Mouse (Mus musculus) ovary, postnatal 10 days (tissue): ENCODE results near the gene Spen.

Experiments used
- DNase-seq: peaks from one replicate; pipeline ENCODE4 v3.0.0; 2022; ENCODE audit warnings: low spot score

Gene Spen

GRCm38 (mm10) chr4:141446211-141446610 lies 92.2 kb downstream of the Spen start:
- no peak for DNase-seq

- DNase-seq = no peak
Measured at GRCm38 (mm10) chr4:141445328-141445720, 93.1 kb downstream of the Spen start.

- DNase-seq = peak; percentile 80
Measured at GRCm38 (mm10) chr4:141444451-141445327, 93.7 kb downstream of the Spen start, which contains the start of gene Zbtb17. Gene Zbtb17 (plus strand): TSS chr4:141444654.

- no peak for DNase-seq
Measured at GRCm38 (mm10) chr4:141443641-141444429, 94.6 kb downstream of the Spen start.

- DNase-seq = no peak
Measured at GRCm38 (mm10) chr4:141440877-141441276, 97.5 kb downstream of the Spen start.

GRCm38 (mm10) chr4:141439083-141439803 lies 99.2 kb downstream of the Spen start:
- no peak for DNase-seq

- DNase-seq = no peak
Measured at GRCm38 (mm10) chr4:141435974-141436373, 102.4 kb downstream of the Spen start, which contains the start of gene Srarp. Gene Srarp (minus strand): TSS chr4:141436105.

- no peak for DNase-seq
Measured at GRCm38 (mm10) chr4:141433191-141433590, 105.2 kb downstream of the Spen start.

- DNase-seq = no peak
Measured at GRCm38 (mm10) chr4:141432666-141433065, 105.7 kb downstream of the Spen start.

GRCm38 (mm10) chr4:141430997-141431396 lies 107.4 kb downstream of the Spen start:
- DNase-seq = no peak

- no peak for DNase-seq
Measured at GRCm38 (mm10) chr4:141429847-141430246, 108.5 kb downstream of the Spen start.

GRCm38 (mm10) chr4:141429381-141429780 lies 109.0 kb downstream of the Spen start:
- DNase-seq = no peak

- no peak for DNase-seq
Measured at GRCm38 (mm10) chr4:141427921-141428320, 110.5 kb downstream of the Spen start.

- no peak for DNase-seq
Measured at GRCm38 (mm10) chr4:141426796-141427745, 111.3 kb downstream of the Spen start.

GRCm38 (mm10) chr4:141425484-141426479 lies 112.6 kb downstream of the Spen start:
- DNase-seq = no peak

- DNase-seq = no peak
Measured at GRCm38 (mm10) chr4:141423691-141424431, 114.5 kb downstream of the Spen start.

- no peak for DNase-seq
Measured at GRCm38 (mm10) chr4:141423288-141423687, 115.1 kb downstream of the Spen start.

- no peak for DNase-seq
Measured at GRCm38 (mm10) chr4:141422841-141423240, 115.6 kb downstream of the Spen start.

- DNase-seq = no peak
Measured at GRCm38 (mm10) chr4:141421423-141421822, 117.0 kb downstream of the Spen start.
